Mouse (Mus musculus) C2C12 (cell line): ENCODE measurements around the gene Gm128. TPM values are rescaled to one million over a fixed set of nuclear protein-coding genes. Genes with fewer than 3 reads are reported as not detected.

Experiments
- H3K27me3 ChIP-seq: one replicate; pipeline ENCODE4 v1.6.1; 2011; ENCODE audit not compliant: control insufficient read depth, insufficient read depth, insufficient read length
- H3K36me3 ChIP-seq: one replicate; pipeline ENCODE4 v1.6.1; 2011; ENCODE audit not compliant: control insufficient read depth, insufficient read depth
- H3K4me3 ChIP-seq: one replicate; pipeline ENCODE4 v1.5.1; 2011; ENCODE audit warnings: mild to moderate bottlenecking, control low read depth; ENCODE audit not compliant: poor library complexity, insufficient read depth, severe bottlenecking
- H3K79me2 ChIP-seq: one replicate; pipeline ENCODE4 v1.6.1; 2011; ENCODE audit not compliant: control insufficient read depth, insufficient read depth
- H3K79me3 ChIP-seq: one replicate; pipeline ENCODE4 v1.6.1; 2011; ENCODE audit warnings: low read depth, control low read depth
- H3ac ChIP-seq: one replicate; pipeline ENCODE3; 2011; ENCODE audit warnings: low read depth; ENCODE audit not compliant: control insufficient read depth, insufficient read length
- CEBPB ChIP-seq: IDR thresholded peaks from one replicate; pipeline ENCODE4 v1.6.1; 2011; ENCODE audit warnings: low read depth, mild to moderate bottlenecking, control low read depth, moderate library complexity
- CTCF ChIP-seq: IDR thresholded peaks from one replicate; pipeline ENCODE4 v1.5.1; 2011; ENCODE audit not compliant: control insufficient read depth, insufficient read depth, insufficient read length
- FOSL1 ChIP-seq: IDR thresholded peaks from one replicate; pipeline ENCODE4 v1.8.0; 2011; ENCODE audit warnings: mild to moderate bottlenecking, low read length; ENCODE audit not compliant: poor library complexity, insufficient read depth, severe bottlenecking
- MAX ChIP-seq: IDR thresholded peaks from one replicate; pipeline ENCODE4 v1.6.1; 2011; ENCODE audit warnings: mild to moderate bottlenecking, control low read depth
- MYOD1 ChIP-seq: IDR thresholded peaks from one replicate; pipeline ENCODE4 v1.6.1; 2011; ENCODE audit warnings: low read depth; ENCODE audit not compliant: control insufficient read depth, insufficient read length
- MYOG ChIP-seq: IDR thresholded peaks from one replicate; pipeline ENCODE4 v1.6.1; 2011; ENCODE audit not compliant: control insufficient read depth, insufficient read length; ENCODE audit errors: extremely low read depth
- USF1 ChIP-seq: IDR thresholded peaks from one replicate; pipeline ENCODE4 v1.6.1; 2011; ENCODE audit warnings: low read depth, mild to moderate bottlenecking, control low read depth, moderate library complexity
- polyA plus RNA-seq: library from polyadenylated mRNA; unstranded; fragments of >200 nt; fragmentation: generic; extraction: Trizol; gene quantifications from one replicate; pipeline ENCODE4 v1.2.1, GENCODE M21; 2012; ENCODE audit warnings: missing spikeins

Gene Gm128
- polyA plus RNA-seq, 1 experiment = 0.11 TPM

GRCm38 (mm10) chr3:95264724-95265123 is 23.3 kb upstream of the Gm128 start:
- TF ChIP-seq USF1 = no peak
- no peak for TF ChIP-seq FOSL1
- no peak for TF ChIP-seq CTCF
- no peak for TF ChIP-seq MYOD1
- TF ChIP-seq MAX = no peak
- no peak for TF ChIP-seq CEBPB
- no peak for TF ChIP-seq MYOG
- H3K79me3 ChIP-seq = no peaks in the 10 kb centered on the region
- no peak overlapping the region for H3ac ChIP-seq
- no peaks in the 10 kb centered on the region for H3K27me3 ChIP-seq
- H3K4me3 ChIP-seq = no peak overlapping the region
- H3K79me2 ChIP-seq = no peaks in the 10 kb centered on the region
- peaks cover 33% of the 10 kb centered on the region for H3K36me3 ChIP-seq

DNA sequence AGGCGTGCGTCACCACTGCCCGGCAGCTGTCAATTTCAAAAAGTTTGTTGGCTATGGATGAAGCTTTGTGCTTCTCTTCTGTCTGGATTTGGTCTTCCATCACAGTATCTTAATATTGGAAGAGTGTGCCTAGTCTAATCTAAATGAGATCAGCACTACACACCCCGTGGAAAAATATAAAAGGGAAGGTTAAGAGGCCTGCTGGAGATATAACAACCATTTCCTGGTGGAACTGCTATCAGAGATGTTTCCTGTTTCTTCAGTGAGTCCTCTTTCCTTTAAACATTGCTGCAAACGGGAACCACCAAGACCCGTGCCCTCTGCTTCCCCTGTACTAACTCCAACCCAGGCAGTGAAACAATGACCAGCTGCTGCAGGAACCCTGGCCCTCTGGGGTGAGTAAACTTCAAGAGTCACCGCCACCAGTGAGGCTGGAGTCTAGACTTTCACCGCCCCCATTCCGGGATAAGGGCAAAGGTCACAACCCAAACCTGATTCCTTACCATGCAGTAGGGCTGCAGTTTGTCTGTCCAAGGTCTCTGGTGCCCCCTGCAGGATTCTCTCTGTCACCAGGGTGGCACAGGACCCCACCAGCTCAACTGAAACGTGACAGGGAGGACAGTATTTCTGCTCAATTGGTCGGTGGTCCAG is 21.8 kb upstream of the Gm128 start:
- Histone ChIP-seq H3K4me3 (no peak overlapping the region), H3K27me3 (no peaks in the 10 kb centered on the region), H3ac (no peak overlapping the region), H3K36me3 (peaks cover 39% of the 10 kb centered on the region), H3K79me3 (no peaks in the 10 kb centered on the region), H3K79me2 (no peaks in the 10 kb centered on the region)
- TF ChIP-seq CTCF (peak; percentile 55), MYOG (no peak)

GRCm38 (mm10) chr3:95261975-95262374 is 20.6 kb upstream of the Gm128 start:
- H3ac ChIP-seq = no peak overlapping the region
- TF ChIP-seq CEBPB (no peak), MAX (no peak), USF1 (no peak), MYOG (no peak), MYOD1 (no peak), FOSL1 (no peak), CTCF (no peak)
- no peak overlapping the region for H3K4me3 ChIP-seq

GRCm38 (mm10) chr3:95256931-95257330 is 15.5 kb upstream of the Gm128 start:
- H3K27me3 ChIP-seq = no peaks in the 10 kb centered on the region
- H3K79me3 ChIP-seq = no peaks in the 10 kb centered on the region
- TF ChIP-seq MYOD1 (no peak), MAX (no peak), USF1 (no peak), CEBPB (no peak), MYOG (no peak), CTCF (no peak), FOSL1 (no peak)
- no peak overlapping the region for H3K4me3 ChIP-seq
- no peaks in the 10 kb centered on the region for H3K79me2 ChIP-seq
- H3ac ChIP-seq = no peak overlapping the region
- H3K36me3 ChIP-seq = peaks cover 41% of the 10 kb centered on the region

More at GRCm38 (mm10) chr3:95261975-95262374, 20.6 kb upstream of the Gm128 start:
- no peaks in the 10 kb centered on the region for H3K79me2 ChIP-seq
- H3K79me3 ChIP-seq = no peaks in the 10 kb centered on the region
- no peaks in the 10 kb centered on the region for H3K27me3 ChIP-seq
- H3K36me3 ChIP-seq = peaks cover 39% of the 10 kb centered on the region

DNA sequence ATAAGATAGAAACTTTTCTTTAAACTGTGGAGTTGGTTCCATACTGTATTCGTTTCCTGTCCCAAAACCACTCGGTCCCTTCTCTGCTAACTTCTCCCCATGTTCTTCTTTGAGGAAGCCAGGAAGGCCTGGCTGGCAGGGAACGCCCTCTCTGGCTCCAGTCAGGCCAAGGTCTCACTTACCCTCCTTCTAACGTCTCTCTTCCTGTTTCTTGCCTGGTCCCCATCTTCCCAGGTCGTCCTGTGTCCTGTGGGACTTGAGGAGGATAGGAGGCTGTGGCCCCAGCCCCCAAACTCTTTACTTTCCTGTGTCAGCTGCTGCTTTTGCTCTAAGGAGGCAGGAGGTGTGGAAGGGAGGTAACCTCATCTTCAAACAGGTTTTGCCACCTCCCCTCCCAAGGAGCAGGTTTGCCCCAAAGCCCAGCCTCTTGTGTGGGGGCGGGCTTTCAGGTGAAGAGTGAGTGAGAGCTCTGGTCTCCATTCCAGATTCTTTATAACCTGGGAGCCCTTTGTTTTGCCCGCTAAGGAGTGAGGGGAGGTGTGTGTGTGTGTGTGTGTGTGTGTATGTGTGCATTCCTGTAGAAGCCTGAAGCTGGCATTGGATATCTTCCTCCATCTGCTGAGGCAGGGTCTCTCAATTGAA is 9.5 kb upstream of the Gm128 start, which contains the start of gene Bnipl:
Gene Bnipl (minus strand): TSS at position 411 of the 642 bp plus-strand sequence.
- Histone ChIP-seq H3K79me2 (no peaks in the 10 kb centered on the region), H3ac (no peak within 1 kb of the TSS), H3K36me3 (peaks cover 19% of the 10 kb centered on the region), H3K79me3 (no peaks in the 10 kb centered on the region), H3K4me3 (no peak within 1 kb of the TSS), H3K27me3 (no peaks in the 10 kb centered on the region)
- TF ChIP-seq MAX (no peak), CEBPB (no peak), CTCF (no peak), USF1 (no peak), MYOG (no peak), FOSL1 (no peak), MYOD1 (no peak)
